Mouse (Mus musculus) olfactory bulb, adult 2 months (tissue): ENCODE data around the gene Rpl18. TPM values are rescaled to one million over a fixed set of nuclear protein-coding genes. Genes with fewer than 3 reads are reported as not detected.

Experiments used
- H3K27ac ChIP-seq: fragments of 200-500 bp; 2 replicates; pipeline ENCODE4 v1.5.1; 2012; ENCODE audit warnings: low read depth, low read length; ENCODE audit not compliant: insufficient read depth
- H3K4me1 ChIP-seq: fragments of 200-500 bp; 2 replicates; pipeline ENCODE4 v1.6.1; 2012; ENCODE audit warnings: low read length; ENCODE audit not compliant: control insufficient read depth, insufficient read depth
- H3K4me3 ChIP-seq: fragments of 200-500 bp; 2 replicates; pipeline ENCODE4 v1.5.1; 2012; ENCODE audit warnings: mild to moderate bottlenecking, low read depth, low read length, moderate library complexity; ENCODE audit not compliant: insufficient read depth
- CTCF ChIP-seq: fragments of 200-500 bp; IDR thresholded peaks from 2 replicates; pipeline ENCODE4 v1.5.1; 2012; ENCODE audit warnings: low read depth, mild to moderate bottlenecking, low read length, moderate library complexity; ENCODE audit not compliant: insufficient read depth
- POLR2A ChIP-seq: fragments of 200-500 bp; IDR thresholded peaks from 2 replicates; pipeline ENCODE4 v1.6.1; 2012; ENCODE audit warnings: mild to moderate bottlenecking, low read depth, low read length, moderate library complexity; ENCODE audit not compliant: insufficient read depth
- WGBS: fragments of 180-500 bp; shearing (Covaris S2); methylation state at CpG from one replicate; pipeline ENCODE4 v1.1.7; 2018; 5-methylcytosine and 5-hydroxymethylcytosine counted together
- polyA plus RNA-seq: library from polyadenylated mRNA; stranded (reverse); fragments of >200 nt; gene quantifications from 2 replicates; pipeline ENCODE4 v1.2.4, GENCODE M21; 2012; ENCODE audit warnings: low replicate concordance; ENCODE audit not compliant: missing spikeins, insufficient read depth, insufficient read length

Gene Rpl18
- polyA plus RNA-seq, 1 experiment = not detected

DNA sequence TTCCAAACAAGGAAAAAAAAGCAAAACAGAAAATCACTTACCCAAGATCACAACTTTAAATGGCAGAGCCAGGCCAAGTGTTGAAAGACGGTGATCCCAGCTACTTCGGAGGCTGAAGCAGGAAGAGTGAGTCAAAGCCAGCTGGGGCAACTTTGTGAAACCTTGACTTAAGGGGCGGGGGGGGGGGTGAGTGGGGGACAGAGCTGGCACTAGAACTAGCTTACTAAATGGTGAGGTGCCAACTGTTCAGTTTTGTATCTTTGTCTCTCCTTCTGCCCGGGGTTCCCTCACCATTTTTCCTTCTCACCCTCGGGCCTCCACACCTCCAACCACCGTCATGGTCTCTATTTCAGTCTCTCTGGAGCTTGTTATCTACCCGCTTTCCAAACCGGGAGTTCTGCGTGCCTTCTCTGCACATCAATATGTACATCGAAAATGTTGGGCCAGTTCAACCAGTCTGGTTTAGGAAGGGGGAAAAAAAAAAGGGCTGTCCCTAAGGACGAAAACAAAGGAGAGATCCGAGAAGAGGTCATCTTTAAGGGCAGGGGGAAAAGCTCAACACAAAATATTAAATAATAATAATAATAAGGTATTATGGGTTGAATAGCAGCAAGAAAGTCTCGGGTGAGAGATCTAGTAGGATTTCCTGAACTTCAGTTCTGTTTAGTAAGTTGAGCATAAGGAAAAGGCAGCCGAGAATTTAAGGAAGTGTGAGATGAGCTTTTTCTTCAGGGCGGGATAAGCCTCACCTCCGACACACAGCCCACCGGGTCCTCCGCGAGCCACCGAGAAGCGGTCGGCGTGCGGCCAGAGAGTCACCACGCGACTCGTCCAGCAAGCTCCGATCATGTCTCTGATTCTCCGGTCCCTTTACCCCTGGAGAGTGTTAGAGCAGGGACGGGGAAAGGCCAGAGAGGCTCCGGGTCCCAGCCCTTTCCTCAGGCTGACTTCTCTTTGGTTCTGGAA, 2.0 kb downstream of the Rpl18 start:
- peaks cover 45% of the 10 kb centered on the region for H3K4me1 ChIP-seq
- peak overlapping the region; percentile 87 for H3K4me3 ChIP-seq
- no peak for TF ChIP-seq POLR2A
- no peak for TF ChIP-seq CTCF
- WGBS = 7% methylated on average over 31 of the region's 31 CpGs
- peak overlapping the region; percentile 74 for H3K27ac ChIP-seq

DNA sequence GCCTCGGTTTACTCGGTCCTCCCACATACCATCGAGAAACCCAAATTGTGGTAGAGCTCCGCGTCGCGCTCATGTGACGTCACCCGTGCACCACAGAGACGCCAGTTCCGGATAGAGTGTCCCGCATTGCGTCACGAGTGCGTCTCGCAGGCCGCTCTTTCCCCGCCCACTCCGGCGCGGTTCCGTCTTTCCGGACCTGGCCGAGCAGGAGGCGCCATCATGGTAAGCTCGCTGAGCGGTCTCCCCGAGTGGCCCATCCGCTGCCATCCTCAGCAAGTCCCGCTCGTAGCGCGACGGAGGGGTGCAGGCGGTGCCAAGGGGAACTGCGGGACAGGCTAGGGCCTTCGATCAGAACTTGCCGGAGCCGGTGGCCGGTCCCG, 2.7 kb downstream of the Rpl18 start, which contains the start of gene Sphk2:
Gene Sphk2, minus strand, starts transcription at position 85 of the 380 bp plus-strand sequence.
- peak within 1 kb of the TSS; percentile 87 for H3K4me3 ChIP-seq
- H3K4me1 ChIP-seq = peaks cover 38% of the 10 kb centered on the region
- TF ChIP-seq POLR2A (peak; percentile 96), CTCF (no peak)
- peak within 1 kb of the TSS; percentile 74 for H3K27ac ChIP-seq
- under 1% methylated on average over 41 of the region's 41 CpGs for WGBS

DNA sequence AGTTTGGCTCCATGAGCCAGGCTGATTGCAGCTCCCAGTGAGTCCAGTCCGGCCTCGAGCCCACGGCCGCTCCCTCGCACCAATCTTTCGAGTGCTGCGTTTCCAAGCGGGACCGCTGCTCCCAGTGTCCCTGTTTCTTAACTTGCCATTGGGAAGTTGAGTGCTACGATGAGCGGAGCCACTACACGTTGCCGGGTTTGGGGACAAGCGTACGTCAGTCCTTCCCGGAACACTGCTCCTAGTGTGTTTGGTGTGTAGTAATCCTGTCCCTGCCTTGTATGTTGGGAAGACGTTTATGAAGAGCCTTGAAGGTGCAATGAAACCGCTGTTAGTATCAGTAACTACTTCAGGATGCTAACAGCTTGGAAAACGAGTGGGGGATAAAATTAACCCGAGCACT, 3.1 kb downstream of the Rpl18 start:
- H3K4me1 ChIP-seq = peaks cover 34% of the 10 kb centered on the region
- 0% methylated on average over 20 of the region's 20 CpGs for WGBS
- H3K4me3 ChIP-seq = peak overlapping the region; percentile 78
- peak overlapping the region; percentile 44; the same call in 1 of the 2 replicates for H3K27ac ChIP-seq
- TF ChIP-seq CTCF = no peak
- TF ChIP-seq POLR2A = no peak

DNA sequence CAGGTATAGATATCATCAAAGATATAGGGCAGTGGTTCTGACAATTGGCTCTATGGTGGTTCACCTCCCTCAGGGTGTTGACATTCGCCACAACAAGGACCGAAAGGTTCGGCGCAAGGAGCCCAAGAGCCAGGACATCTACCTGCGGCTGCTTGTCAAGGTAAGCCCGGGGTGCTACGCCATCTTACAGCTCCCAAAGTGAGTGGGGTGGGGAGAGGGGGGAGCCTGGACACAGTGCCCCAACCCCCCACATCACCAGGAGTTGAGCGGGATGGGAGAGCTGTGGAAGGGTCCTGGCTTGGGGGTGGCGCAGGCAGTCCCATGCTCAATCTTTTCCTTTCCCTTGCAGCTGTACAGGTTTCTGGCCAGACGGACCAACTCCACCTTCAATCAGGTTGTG, 3.9 kb downstream of the Rpl18 start:
- H3K27ac ChIP-seq = no peak overlapping the region
- H3K4me1 ChIP-seq = peaks cover 29% of the 10 kb centered on the region
- 81% methylated on average over 10 of the region's 10 CpGs for WGBS
- no peak for TF ChIP-seq CTCF
- no peak for TF ChIP-seq POLR2A
- no peak overlapping the region for H3K4me3 ChIP-seq

DNA sequence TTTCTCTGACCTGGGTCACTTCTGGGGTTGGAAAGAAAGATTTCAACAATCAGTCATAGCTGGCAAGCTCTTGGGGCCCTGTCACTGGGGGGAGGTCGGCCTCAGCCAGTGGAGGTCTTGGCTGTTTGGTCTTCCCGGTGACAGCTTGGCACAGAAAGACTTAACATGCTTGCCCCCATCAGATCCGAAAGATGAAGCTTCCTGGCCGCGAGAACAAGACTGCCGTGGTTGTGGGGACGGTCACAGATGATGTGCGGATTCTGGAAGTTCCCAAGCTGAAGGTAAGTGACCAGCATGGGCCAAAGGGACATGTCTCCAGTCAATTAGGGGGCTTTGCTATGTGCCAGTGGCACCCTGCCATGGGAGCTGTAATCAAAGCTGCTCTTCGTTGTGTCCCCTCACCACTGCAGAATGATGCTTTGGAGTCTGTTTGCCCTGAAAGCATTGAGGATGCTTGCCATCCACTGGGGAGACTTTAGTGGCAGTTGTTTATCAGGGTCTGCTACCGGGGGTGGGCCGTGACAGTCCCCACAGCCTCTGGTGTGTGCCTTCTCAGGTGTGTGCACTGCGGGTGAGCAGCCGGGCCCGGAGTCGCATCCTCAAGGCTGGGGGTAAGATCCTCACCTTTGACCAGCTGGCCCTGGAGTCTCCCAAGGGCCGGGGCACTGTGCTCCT, 4.6 kb downstream of the Rpl18 start:
- WGBS = 84% methylated on average over 16 of the region's 16 CpGs
- TF ChIP-seq CTCF = no peak
- TF ChIP-seq POLR2A = no peak
- no peak overlapping the region for H3K27ac ChIP-seq
- H3K4me3 ChIP-seq = no peak overlapping the region
- peaks cover 23% of the 10 kb centered on the region for H3K4me1 ChIP-seq

DNA sequence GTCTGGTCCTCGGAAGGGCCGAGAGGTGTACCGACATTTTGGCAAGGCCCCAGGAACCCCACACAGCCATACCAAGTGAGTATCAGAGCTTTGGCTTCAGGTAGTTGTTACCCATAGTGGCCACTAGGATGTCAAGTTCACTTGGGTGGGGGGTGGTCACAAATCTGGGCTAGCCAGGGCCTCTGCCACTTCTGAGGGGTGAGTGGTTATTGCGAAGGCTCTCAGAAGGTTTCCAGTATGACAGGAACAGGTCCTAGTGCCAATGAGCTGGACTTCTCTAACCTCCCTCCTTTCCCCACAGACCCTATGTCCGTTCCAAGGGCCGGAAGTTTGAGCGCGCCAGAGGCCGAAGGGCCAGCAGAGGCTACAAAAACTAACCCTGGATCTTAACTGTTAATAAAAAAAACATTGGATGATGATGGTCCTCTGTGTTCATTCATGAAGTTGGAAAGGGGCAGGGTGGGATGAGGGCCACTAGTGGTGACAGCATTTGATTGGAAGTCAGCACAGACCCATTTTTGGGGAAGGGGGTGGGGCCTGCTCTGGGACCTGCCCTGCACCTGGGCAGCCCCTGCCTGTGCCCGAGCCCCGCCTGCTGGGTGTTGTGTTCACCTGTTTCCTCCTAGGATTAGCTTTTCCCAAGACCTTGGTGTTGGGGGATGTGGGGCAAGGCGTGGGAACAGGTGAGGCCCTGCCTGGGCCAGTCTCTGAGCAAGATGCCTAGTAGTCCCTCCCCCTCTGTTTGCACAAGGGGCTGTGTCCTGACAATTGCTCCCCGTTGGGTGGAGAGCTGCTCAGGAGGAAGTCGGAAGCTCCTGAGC, 5.4 kb downstream of the Rpl18 start, which contains the start of gene Fam83e:
Gene Fam83e, plus strand, starts transcription at position 800 of the 821 bp plus-strand sequence.
- WGBS = 76% methylated on average over 14 of the region's 14 CpGs
- H3K4me1 ChIP-seq = peaks cover 21% of the 10 kb centered on the region
- H3K27ac ChIP-seq = no peak within 1 kb of the TSS
- TF ChIP-seq POLR2A (no peak), CTCF (no peak)
- H3K4me3 ChIP-seq = no peak within 1 kb of the TSS

DNA sequence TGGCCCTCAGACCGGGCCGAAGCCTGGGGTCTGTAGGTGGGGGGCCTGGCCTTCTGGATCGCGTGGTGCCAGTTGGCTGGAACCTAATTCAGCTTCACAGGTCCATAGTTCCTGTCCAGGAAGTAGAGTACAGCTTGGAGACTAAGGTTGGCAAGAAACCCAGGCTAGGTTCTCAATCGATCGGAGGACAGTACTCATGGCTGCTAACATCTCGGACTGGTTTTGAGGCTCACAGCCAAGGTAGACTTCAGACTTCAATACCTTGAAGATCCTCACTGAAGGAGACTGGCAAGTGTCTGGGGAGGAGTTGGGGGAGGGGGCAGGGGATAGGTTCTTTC, 5.9 kb downstream of the Rpl18 start:
- TF ChIP-seq POLR2A (no peak), CTCF (no peak)
- 81% methylated on average over 7 of the region's 7 CpGs for WGBS
- Histone ChIP-seq H3K4me3 (no peak overlapping the region), H3K27ac (no peak overlapping the region), H3K4me1 (peaks cover 15% of the 10 kb centered on the region)

DNA sequence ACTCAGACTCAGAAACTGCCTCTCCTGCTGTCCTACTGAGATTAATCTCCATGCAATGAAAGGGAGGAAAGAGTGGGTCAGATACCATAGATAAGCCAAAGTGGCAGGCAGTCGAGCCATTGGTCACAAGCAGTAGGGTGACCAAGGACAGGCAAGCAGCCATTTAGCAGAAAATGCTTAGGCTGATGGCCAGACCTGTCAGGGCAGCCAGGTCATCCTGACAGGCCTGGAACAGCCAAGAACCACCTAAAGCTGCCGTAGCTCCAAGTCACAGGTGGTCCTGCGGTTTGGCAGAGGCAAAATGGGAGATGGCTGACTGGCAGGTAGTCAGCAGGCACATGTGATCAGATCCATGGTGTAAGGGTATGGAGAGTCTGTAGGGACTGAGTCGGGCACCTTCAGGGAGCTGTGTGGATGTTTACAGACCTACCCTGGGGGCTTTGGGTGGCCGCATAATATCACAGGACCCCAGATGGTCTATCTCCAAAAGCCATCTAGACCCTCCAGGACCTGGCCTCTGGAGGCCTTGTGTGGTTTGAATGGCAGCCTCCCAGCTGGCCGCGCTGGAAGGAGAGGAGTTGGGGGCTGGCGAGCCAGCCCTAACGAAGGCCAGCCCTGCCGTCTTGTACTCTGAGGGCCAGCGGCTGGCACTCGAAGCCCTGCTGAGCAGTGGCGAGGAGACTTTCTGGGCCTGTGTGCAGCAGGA, 6.5 kb downstream of the Rpl18 start:
- Histone ChIP-seq H3K4me3 (no peak overlapping the region), H3K4me1 (peaks cover 11% of the 10 kb centered on the region), H3K27ac (no peak overlapping the region)
- WGBS = 42% methylated on average over 13 of the region's 13 CpGs
- TF ChIP-seq POLR2A = no peak
- no peak for TF ChIP-seq CTCF
